Mouse (Mus musculus) embryonic fibroblast, embryonic 13.5 days (primary cell): Measurements from ENCODE around the gene Chaf1a. TPM values are rescaled to one million over a fixed set of nuclear protein-coding genes. Genes with fewer than 3 reads are reported as not detected.

Experiments used
- H3K27ac ChIP-seq: 2 replicates; pipeline ENCODE4 v1.5.1; 2012; ENCODE audit warnings: low read length, control low read depth, inconsistent platforms; ENCODE audit not compliant: insufficient read depth
- H3K4me1 ChIP-seq: 2 replicates; pipeline ENCODE4 v1.6.1; 2011; ENCODE audit warnings: low read length; ENCODE audit not compliant: control insufficient read depth, insufficient read depth
- H3K4me3 ChIP-seq: 2 replicates; pipeline ENCODE4 v1.5.1; 2011; ENCODE audit warnings: mild to moderate bottlenecking, control low read depth, low read length; ENCODE audit not compliant: insufficient read depth
- CTCF ChIP-seq: IDR thresholded peaks from 2 replicates; pipeline ENCODE4 v1.5.1; 2011; ENCODE audit warnings: mild to moderate bottlenecking, control low read depth, low read length, moderate library complexity, borderline replicate concordance; ENCODE audit not compliant: insufficient read depth
- POLR2A ChIP-seq: IDR thresholded peaks from 2 replicates; pipeline ENCODE4 v1.6.1; 2011; ENCODE audit warnings: low read depth, mild to moderate bottlenecking, control low read depth, low read length, moderate library complexity
- polyA plus RNA-seq: library from polyadenylated mRNA; stranded (reverse); fragments of >200 nt; gene quantifications from 2 replicates; pipeline ENCODE4 v1.2.4, GENCODE M21; 2011; ENCODE audit warnings: low read depth; ENCODE audit not compliant: missing spikeins, insufficient read length

Chaf1a gene
- polyA plus RNA-seq, 1 experiment: 13.9 TPM

- Histone ChIP-seq H3K27ac (no peak within 1 kb of the TSS), H3K4me1 (no peaks in the 10 kb centered on the region; the same call in 1 of the 2 replicates), H3K4me3 (peak within 1 kb of the TSS; percentile 99)
- TF ChIP-seq POLR2A: peak; percentile 98
- TF ChIP-seq CTCF: no peak
Measured at GRCm38 (mm10) chr17:56078880-56079795, 38.9 kb downstream of the Chaf1a start, which contains the start of gene Hdgfl2. Gene Hdgfl2 (plus strand): TSS chr17:56079634.

GRCm38 (mm10) chr17:56079921-56080320 lies 39.7 kb downstream of the Chaf1a start:
- no peak for TF ChIP-seq CTCF
- TF ChIP-seq POLR2A: no peak

GRCm38 (mm10) chr17:56080781-56081585 lies 40.7 kb downstream of the Chaf1a start:
- TF ChIP-seq CTCF: no peak
- peak; percentile 49 for TF ChIP-seq POLR2A
- Histone ChIP-seq H3K4me3 (peak overlapping the region; percentile 99), H3K27ac (no peak overlapping the region), H3K4me1 (no peaks in the 10 kb centered on the region)

More at GRCm38 (mm10) chr17:56079921-56080320, 39.7 kb downstream of the Chaf1a start:
- H3K4me1 ChIP-seq: no peaks in the 10 kb centered on the region; the same call in 1 of the 2 replicates
- no peak overlapping the region for H3K27ac ChIP-seq
- H3K4me3 ChIP-seq: peak overlapping the region; percentile 99

- Histone ChIP-seq H3K4me1 (no peaks in the 10 kb centered on the region), H3K4me3 (no peak overlapping the region), H3K27ac (no peak overlapping the region)
- TF ChIP-seq CTCF (no peak), POLR2A (no peak)
Measured at GRCm38 (mm10) chr17:56092312-56092711, 52.1 kb downstream of the Chaf1a start.

- Histone ChIP-seq H3K27ac (no peak overlapping the region), H3K4me1 (no peaks in the 10 kb centered on the region), H3K4me3 (no peak overlapping the region)
- TF ChIP-seq CTCF: no peak
- no peak for TF ChIP-seq POLR2A
Measured at GRCm38 (mm10) chr17:56092794-56093193, 52.6 kb downstream of the Chaf1a start.

GRCm38 (mm10) chr17:56096883-56097282 lies 56.6 kb downstream of the Chaf1a start:
- Histone ChIP-seq H3K4me1 (no peaks in the 10 kb centered on the region), H3K4me3 (no peak overlapping the region), H3K27ac (no peak overlapping the region)
- TF ChIP-seq POLR2A (no peak), CTCF (no peak)

- Histone ChIP-seq H3K4me3 (no peak overlapping the region), H3K27ac (no peak overlapping the region), H3K4me1 (no peaks in the 10 kb centered on the region)
- no peak for TF ChIP-seq POLR2A
- TF ChIP-seq CTCF: no peak
Measured at GRCm38 (mm10) chr17:56098180-56098579, 57.9 kb downstream of the Chaf1a start.

- Histone ChIP-seq H3K4me1 (no peaks in the 10 kb centered on the region), H3K27ac (no peak overlapping the region), H3K4me3 (no peak overlapping the region)
- TF ChIP-seq POLR2A (no peak), CTCF (no peak)
Measured at GRCm38 (mm10) chr17:56098711-56099572, 58.7 kb downstream of the Chaf1a start.

- Histone ChIP-seq H3K4me3 (no peak overlapping the region), H3K4me1 (no peaks in the 10 kb centered on the region), H3K27ac (no peak overlapping the region)
- no peak for TF ChIP-seq CTCF
- TF ChIP-seq POLR2A: no peak
Measured at GRCm38 (mm10) chr17:56100811-56101210, 60.6 kb downstream of the Chaf1a start.
